Mouse (Mus musculus) embryonic fibroblast, embryonic 13.5 days (primary cell): ENCODE data around the gene Il1a.

Source experiments
- CTCF ChIP-seq: IDR thresholded peaks from 2 replicates; pipeline ENCODE4 v1.5.1; 2011; ENCODE audit warnings: mild to moderate bottlenecking, control low read depth, low read length, moderate library complexity, borderline replicate concordance; ENCODE audit not compliant: insufficient read depth
- POLR2A ChIP-seq: IDR thresholded peaks from 2 replicates; pipeline ENCODE4 v1.6.1; 2011; ENCODE audit warnings: low read depth, mild to moderate bottlenecking, control low read depth, low read length, moderate library complexity

- TF ChIP-seq CTCF (no peak), POLR2A (no peak)
These were observed 12.2 kb downstream of the Il1a start for GRCm38 (mm10) chr2:129297589-129297982.
